Mouse (Mus musculus) 3134 (cell line): ENCODE measurements around the gene Stab2.
A peak's percentile ranks its signal among the peaks of the same experiment; 100 is the strongest.

ENCODE experiments used
- DNase-seq: peaks from one replicate; pipeline ENCODE4 v3.0.0-alpha.2; 2011; ENCODE audit warnings: low spot score; ENCODE audit not compliant: insufficient read length; ENCODE audit errors: extremely low read depth

The Stab2 gene

DNA sequence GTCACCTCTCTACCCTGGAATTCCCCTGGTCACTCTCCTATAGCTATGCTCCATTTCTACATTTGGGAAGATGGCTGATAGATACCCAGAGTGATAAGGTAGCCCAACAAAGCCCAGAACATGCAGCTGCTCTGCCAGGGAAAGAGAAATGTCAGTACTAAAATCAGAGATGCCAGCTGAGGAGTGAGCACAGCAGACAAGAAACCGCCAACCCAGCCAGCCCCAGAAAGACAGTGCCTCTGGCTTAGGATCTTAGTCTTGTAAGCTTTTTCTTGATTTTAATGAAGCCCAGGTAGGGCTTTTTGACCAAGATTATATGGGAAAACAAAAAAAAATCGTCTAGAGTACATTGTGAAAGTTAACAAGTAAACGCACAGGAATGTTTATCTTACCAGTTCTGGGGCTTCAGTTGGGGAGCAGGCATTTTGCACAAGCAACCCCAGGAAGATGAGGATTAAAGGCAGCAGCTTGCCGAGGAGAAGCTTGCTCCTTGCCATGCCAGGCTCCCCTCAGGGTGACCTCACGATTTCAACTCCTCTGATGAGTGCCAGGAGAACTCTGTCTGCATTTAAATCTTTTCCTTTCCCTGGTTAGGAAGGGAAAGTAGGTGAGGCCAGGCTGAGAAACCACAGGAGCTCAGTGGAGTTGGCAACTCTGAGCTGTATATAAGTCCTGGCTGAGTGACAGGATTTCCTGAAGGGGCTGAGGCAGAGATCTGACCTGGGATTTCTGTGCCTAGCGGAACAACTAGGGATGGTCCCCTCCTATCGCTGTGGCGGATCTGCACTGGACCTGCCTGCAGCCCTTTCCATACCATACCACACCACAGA lies at the start of gene Stab2:
TSS of gene Stab2 (minus strand) at position 641 of the 830 bp plus-strand sequence.
- DNase-seq = peak; percentile 52

- no peak for DNase-seq
Observed at GRCm38 (mm10) chr10:87051714-87052113, 43.9 kb upstream of the Stab2 start.

DNA sequence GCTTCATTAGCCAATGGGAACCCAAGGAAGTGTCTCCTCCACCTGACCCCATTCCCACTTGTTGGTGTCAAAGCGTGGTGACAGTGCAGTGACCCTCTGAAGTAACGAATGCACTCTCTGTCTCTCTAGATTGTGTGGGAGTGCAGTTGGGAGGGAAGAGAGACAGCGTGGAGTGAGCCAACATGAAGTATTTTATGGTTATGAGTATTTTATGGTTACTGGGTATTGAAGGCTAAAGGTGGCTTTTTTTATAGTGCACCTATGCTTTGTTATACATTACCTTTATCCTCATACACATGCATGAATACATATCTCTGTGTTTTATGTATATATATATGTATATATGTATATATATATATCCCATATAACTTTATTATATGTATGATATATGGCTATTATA lies 41.4 kb upstream of the Stab2 start:
- DNase-seq = no peak

DNA sequence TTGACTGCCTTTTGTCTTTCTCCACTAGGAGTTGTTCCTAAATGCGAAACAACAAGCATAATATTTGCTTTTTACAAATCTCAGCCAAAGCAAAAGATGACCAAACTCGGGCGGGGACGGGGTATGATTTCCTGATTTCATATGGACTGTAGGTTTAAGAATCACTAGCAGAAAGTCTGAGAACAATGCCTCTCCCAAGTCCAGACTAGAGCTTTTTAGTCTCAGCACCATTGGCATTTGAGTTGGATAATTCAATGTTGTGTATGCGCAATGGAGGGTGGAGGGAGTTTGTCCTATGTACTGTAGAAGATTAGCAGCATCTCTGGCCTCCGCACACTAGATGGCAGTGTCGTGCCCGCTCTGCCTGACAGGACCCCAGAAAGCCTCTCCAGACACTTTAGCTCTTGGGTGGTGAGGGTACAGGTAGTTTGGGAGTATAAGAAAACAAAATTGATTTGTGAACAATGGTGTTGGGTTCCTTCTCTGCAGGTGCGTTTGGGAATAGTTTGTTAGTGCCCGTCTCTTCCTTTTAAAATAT lies 39.2 kb upstream of the Stab2 start:
- DNase-seq = no peak

GRCm38 (mm10) chr10:87046469-87046868 lies 38.6 kb upstream of the Stab2 start:
- DNase-seq = no peak

DNA sequence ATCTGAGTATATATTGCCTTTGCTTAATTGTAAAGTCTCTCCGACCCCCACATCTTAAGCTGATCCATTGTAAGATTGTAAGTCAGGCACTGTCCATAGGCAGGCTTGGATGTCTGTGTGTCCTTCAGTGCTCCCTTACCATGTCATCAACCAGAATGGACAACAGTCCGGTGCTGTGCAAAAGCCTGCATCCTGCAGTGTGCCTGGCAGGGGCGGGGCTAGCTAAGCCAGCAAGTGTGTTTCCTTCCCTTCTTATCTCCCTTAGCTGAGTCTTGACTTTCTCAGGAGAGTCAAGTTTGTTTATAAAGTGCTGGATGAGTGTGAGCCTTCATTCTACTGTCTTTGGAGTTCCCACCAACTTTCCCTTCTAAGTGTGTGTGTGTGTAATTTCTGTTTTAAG lies 37.4 kb upstream of the Stab2 start:
- DNase-seq = no peak

DNA sequence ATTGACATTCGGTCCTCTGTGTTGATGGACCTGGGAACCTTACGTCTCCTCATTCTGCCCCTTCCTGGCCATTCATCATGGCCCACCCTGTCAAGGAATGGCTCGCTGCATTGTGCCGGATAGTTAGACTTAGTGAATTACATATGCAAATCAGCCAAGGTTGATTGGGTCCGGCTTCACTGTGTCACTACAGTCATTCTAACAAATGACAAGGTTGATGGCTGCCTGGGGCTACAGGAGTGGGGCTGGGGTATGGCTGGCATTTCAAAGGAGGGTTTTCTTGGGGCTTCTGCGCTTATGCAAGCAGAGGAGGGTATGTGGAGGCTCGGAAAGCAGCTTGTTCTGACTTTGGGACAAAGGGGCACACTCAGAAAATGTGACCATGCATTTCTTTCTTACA lies 33.4 kb upstream of the Stab2 start:
- no peak for DNase-seq

DNA sequence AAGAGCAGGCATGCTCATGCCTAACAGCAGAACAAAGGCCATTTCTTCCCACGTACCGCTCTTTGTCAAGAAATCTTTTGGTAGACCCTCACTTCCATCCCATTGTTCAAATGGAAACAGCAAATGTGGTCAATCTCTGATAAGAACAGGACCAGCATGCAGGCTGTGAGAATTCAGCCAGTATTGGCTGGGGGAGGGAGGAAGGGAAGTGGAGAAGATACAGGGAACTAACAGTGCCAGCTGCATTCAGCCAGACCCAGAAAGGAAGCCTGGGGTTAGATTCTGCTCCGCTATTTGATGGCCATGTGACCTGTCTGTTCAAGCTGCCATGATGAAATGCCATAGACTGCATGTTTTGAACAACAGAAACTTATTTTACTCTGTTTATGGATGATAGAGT lies 32.0 kb upstream of the Stab2 start:
- DNase-seq = no peak

GRCm38 (mm10) chr10:87039340-87039739 lies 31.5 kb upstream of the Stab2 start:
- DNase-seq = no peak

DNA sequence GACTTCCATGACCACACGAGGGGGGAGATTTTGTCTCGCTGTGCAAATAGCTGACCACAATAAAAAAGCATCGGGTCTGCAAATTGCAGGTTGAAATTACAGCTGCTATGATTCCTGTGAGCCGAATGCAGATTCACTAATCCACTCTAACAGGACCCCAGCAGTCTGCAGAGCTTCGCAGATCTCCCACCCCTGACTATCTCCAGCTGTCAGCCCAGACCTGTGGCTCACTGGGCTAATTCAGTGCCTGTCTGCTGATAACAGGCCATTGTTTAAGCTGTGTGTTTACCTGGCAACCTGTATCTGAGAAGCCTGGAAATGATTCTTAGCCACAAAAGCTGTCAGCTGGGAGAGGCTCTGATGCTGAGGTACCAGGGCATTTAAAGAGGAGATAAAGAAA lies 29.2 kb upstream of the Stab2 start:
- no peak for DNase-seq

GRCm38 (mm10) chr10:87036271-87036703 lies 28.5 kb upstream of the Stab2 start:
- no peak for DNase-seq

GRCm38 (mm10) chr10:87035866-87036265 lies 28.0 kb upstream of the Stab2 start:
- no peak for DNase-seq

DNA sequence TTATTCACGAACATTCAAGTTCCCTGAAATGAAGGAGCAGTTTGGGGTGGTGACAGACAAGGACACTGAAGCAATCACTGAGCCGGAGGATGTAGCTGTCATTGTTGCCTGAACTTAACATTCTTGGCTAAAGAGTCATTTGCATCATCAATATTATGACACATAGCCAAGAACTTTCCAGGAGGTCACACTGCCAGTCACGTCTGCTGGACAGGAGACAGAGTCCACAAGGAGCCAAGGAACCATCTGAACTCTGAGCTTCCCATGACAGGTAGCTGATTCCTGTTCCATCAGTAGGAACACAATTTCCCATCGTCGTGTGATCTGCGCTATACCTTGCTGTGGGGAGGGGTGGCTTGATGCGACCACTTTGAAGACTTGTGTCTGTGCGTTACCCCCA lies 24.9 kb upstream of the Stab2 start:
- no peak for DNase-seq

GRCm38 (mm10) chr10:87024884-87025283 lies 17.1 kb upstream of the Stab2 start:
- DNase-seq = peak; percentile 73

DNA sequence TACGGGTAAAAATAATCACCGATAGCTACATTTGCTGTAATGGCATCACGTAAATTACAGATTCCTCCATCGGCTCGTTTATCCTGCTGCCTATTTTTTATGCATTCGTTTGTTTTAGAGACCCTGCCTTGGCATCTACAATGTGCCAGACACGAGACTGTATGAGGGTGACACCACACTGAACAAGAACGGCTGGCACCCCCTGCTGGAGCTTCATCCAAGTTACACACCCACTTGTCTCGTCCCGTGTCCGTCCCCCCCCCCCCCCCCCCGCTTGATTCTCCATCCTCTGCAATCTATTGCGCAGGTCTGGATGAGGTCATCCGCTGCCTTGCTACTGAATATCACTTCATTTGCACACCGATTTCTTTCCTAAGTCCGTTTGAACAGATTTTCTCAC lies 12.9 kb upstream of the Stab2 start:
- DNase-seq = no peak

DNA sequence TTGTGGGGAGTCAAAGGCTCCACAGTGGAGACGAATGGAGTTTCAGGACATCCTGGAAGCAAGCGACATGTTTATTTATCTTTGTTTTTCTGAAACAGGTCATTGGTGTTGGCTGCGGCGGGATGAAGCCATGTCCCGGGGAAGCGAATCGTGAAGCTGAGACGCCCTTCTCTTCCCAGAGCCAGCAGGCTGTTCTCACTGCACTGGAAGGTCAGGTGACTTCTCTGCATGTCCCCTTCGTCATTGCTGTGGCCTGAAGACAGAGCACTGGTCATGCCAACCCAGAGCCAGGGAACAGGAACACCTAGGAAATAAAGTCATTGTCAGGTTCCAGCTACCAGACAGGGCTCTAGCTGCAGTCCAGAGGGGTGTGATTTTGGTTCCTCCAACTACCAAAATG lies 11.1 kb upstream of the Stab2 start:
- DNase-seq = no peak

DNA sequence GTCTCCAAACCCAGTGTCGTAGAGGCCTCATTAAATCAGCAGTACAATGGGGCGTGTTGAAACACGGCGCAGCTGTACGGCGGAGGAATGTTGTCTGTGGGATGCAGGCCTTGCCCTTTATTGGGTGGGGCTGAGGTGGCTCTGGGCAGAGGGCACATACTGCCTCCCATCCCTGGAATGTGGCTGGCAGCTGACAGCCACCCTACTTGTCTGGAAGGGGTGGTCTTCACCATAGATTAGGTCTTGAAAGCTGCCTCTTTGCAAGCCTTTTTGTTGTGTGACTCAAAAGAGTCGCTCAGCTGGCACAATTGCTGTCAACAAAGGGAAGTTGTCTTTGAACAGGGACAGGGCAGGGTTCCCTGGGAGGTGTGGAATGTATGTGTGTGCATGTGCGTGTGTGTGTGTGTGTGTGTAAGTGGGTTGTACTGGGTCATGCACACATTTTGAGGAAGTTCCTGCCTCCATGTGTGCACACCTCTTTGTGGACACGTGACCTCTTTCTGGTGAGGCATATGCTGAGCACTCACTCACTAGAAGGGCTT lies 8.4 kb upstream of the Stab2 start:
- DNase-seq = no peak

DNA sequence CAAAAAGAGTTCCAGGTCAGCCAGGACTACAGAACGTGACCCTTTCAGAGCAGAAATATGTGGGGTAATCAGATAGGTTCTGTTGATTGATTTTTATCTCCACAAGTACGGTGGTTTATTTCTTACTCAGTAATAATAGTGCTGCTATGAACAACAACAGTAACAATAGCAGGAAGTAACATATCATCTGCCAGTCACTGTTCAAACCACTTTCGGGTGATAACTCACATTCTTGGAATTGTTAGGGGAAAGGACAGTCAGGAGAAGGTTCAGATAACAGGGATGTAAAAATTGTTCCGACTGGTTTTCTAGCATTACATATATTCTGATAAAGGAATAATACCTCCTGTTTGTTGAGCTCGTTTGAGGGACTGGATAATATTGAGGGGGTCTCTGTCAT lies 7.6 kb upstream of the Stab2 start:
- no peak for DNase-seq

- no peak for DNase-seq
Observed at GRCm38 (mm10) chr10:87014391-87014965, 6.7 kb upstream of the Stab2 start.

- no peak for DNase-seq
Observed at GRCm38 (mm10) chr10:87012087-87012486, 4.3 kb upstream of the Stab2 start.

GRCm38 (mm10) chr10:87008215-87008499 lies 332 bp upstream of the Stab2 start:
- no peak for DNase-seq
